ENCODE assay signal across 10 mouse cellular contexts in genomic region chr3:103739329-103739728, GRCm38 (mm10). TPM values are rescaled to one million over a fixed set of nuclear protein-coding genes. Genes with fewer than 3 reads are reported as not detected.
A peak's percentile ranks its signal among the peaks of the same experiment; 100 is the strongest.
DNase-seq lines count a peak whose midpoint lies in the region; ATAC-seq lines count a peak whose summit lies in the region.
"Had no signal": no experiment of that assay in that cellular context is flagged by ENCODE, and none has a peak within 500 bp of the region (broad histone marks: within the 10 kb centered on the region; RNA-seq: fewer than 3 reads in every experiment).

Gm10964 (plus strand) TSS chr3:103739366.

- peak within 1 kb of the TSS; percentile 43 for H3K9ac ChIP-seq in lung, embryonic 15.5 days
- 0 out of 2 replicates have a peak within 1 kb of the TSS, but pooled peaks have one; percentile 35 for H3K9ac ChIP-seq in forebrain, embryonic 14.5 days (ENCODE audit: low read length)
- H3K9ac ChIP-seq in limb, embryonic 11.5 days (ENCODE audit: low read length) = peak within 1 kb of the TSS; percentile 60
- peak within 1 kb of the TSS; percentile 32; the same call in 1 of the 2 replicates for H3K9ac ChIP-seq in neural tube, embryonic 15.5 days (replicated peaks)

- H3K4me1 ChIP-seq in lung, embryonic 15.5 days = peaks cover 45% of the 10 kb centered on the region
- H3K4me1 ChIP-seq in forebrain, embryonic 14.5 days (ENCODE audit: control insufficient read depth, insufficient read depth, low read length) = peaks cover 30% of the 10 kb centered on the region
- peaks cover 34% of the 10 kb centered on the region for H3K4me1 ChIP-seq in limb, embryonic 11.5 days (ENCODE audit: control insufficient read depth, insufficient read depth, low read length)
- peaks cover 49% of the 10 kb centered on the region for H3K4me1 ChIP-seq in neural tube, embryonic 15.5 days

- peak within 1 kb of the TSS; percentile 40 for H3K4me3 ChIP-seq in lung, embryonic 15.5 days
- H3K4me3 ChIP-seq in forebrain, embryonic 14.5 days (ENCODE audit: low read depth, low read length) = no peak within 1 kb of the TSS
- peak within 1 kb of the TSS; percentile 33; the same call in 1 of the 2 replicates for H3K4me3 ChIP-seq in limb, embryonic 11.5 days (ENCODE audit: low read depth, low read length)
- H3K4me3 ChIP-seq in neural tube, embryonic 15.5 days (replicated peaks) = peak within 1 kb of the TSS; percentile 27

- H3K36me3 ChIP-seq in lung, embryonic 15.5 days = peaks cover 19% of the 10 kb centered on the region
- peaks cover 19% of the 10 kb centered on the region for H3K36me3 ChIP-seq in forebrain, embryonic 14.5 days (ENCODE audit: control insufficient read depth, insufficient read depth, low read length)
- H3K36me3 ChIP-seq in limb, embryonic 11.5 days (ENCODE audit: control insufficient read depth, insufficient read depth, low read length) = peaks cover 5% of the 10 kb centered on the region
- H3K36me3 ChIP-seq in neural tube, embryonic 15.5 days = peaks cover 23% of the 10 kb centered on the region

- no peaks in the 10 kb centered on the region for H3K27me3 ChIP-seq in lung, embryonic 15.5 days
- no peaks in the 10 kb centered on the region for H3K27me3 ChIP-seq in forebrain, embryonic 14.5 days (replicated peaks; ENCODE audit: control insufficient read depth, insufficient read depth, low read length)
- H3K27me3 ChIP-seq in limb, embryonic 11.5 days (ENCODE audit: control insufficient read depth, insufficient read depth, low read length) = no peaks in the 10 kb centered on the region
- H3K27me3 ChIP-seq in neural tube, embryonic 15.5 days (replicated peaks) = no peaks in the 10 kb centered on the region

- ATAC-seq in lung, embryonic 15.5 days (ENCODE audit: borderline replicate concordance, extremely low read depth, low FRiP score, low TSS enrichment) = no peak
- ATAC-seq in forebrain, embryonic 14.5 days = no peak
- ATAC-seq in limb, embryonic 11.5 days (ENCODE audit: insufficient number of reproducible peaks, low FRiP score, low TSS enrichment, low read depth) = no peak
- ATAC-seq in neural tube, embryonic 15.5 days (ENCODE audit: low FRiP score) = no peak
- no peak for ATAC-seq in frontal cortex, adult (ENCODE audit: low TSS enrichment)

- peak within 1 kb of the TSS; percentile 61 for H3K4me2 ChIP-seq in lung, embryonic 15.5 days
- H3K4me2 ChIP-seq in forebrain, embryonic 14.5 days (ENCODE audit: low read length) = peak within 1 kb of the TSS; percentile 42
- peak within 1 kb of the TSS; percentile 70 for H3K4me2 ChIP-seq in limb, embryonic 11.5 days (ENCODE audit: low read depth, severe bottlenecking)
- peak within 1 kb of the TSS; percentile 53 for H3K4me2 ChIP-seq in neural tube, embryonic 15.5 days

- no peak for DNase-seq in lung, postnatal 36 days
- DNase-seq in forebrain, embryonic 14.5 days (ENCODE audit: low spot score) = no peak
- no peak for DNase-seq in limb, embryonic 11.5 days (ENCODE audit: low spot score)
- DNase-seq in adrenal gland, postnatal 36 days = no peak
- no peak for DNase-seq in spleen, postnatal 4 days (ENCODE audit: low spot score in 2 of 2)

- H3K27ac ChIP-seq in lung, embryonic 15.5 days = peak within 1 kb of the TSS; percentile 96
- H3K27ac ChIP-seq in forebrain, embryonic 14.5 days (ENCODE audit: low read depth, low read length) = peak within 1 kb of the TSS; percentile 76
- H3K27ac ChIP-seq in limb, embryonic 11.5 days (replicated peaks; ENCODE audit: low read depth, low read length) = peak within 1 kb of the TSS; percentile 97
- peak within 1 kb of the TSS; percentile 84 for H3K27ac ChIP-seq in neural tube, embryonic 15.5 days (replicated peaks)

- WGBS in lung, embryonic 15.5 days = 89% methylated on average over 1 of the region's 1 CpGs
- WGBS in forebrain, embryonic 14.5 days = 94% methylated on average over 1 of the region's 1 CpGs
- WGBS in limb, embryonic 11.5 days = 92% methylated on average over 1 of the region's 1 CpGs
- 100% methylated on average over 1 of the region's 1 CpGs for WGBS in neural tube, embryonic 15.5 days

- H3K9me3 ChIP-seq in lung, embryonic 15.5 days = no peaks in the 10 kb centered on the region
- no peaks in the 10 kb centered on the region for H3K9me3 ChIP-seq in forebrain, embryonic 14.5 days (replicated peaks; ENCODE audit: control insufficient read depth, low read length)
- no peaks in the 10 kb centered on the region for H3K9me3 ChIP-seq in limb, embryonic 11.5 days (ENCODE audit: control insufficient read depth, low read length)
- H3K9me3 ChIP-seq in neural tube, embryonic 15.5 days (replicated peaks) = no peaks in the 10 kb centered on the region

RNA-seq across cellular contexts. Expression of gene Gm10964, which starts in this region (rescaled TPM):
- polyA plus RNA-seq in lung, embryonic 15.5 days (2015; fragmentation: Nextera tagmentation; extraction: Ambion mirVana) = not detected in 2 replicates
- not detected in 2 replicates for polyA plus RNA-seq in forebrain, embryonic 14.5 days (2014; fragmentation: Nextera tagmentation; extraction: Ambion mirVana)
- not detected in 2 replicates for polyA plus RNA-seq in limb, embryonic 11.5 days (2014; fragmentation: Nextera tagmentation; extraction: Ambion mirVana)
- not detected in 2 replicates for polyA plus RNA-seq in neural tube, embryonic 15.5 days (2015; fragmentation: Nextera tagmentation; extraction: Ambion mirVana)
- not detected for total RNA-seq in adrenal gland, postnatal 36 days (2021)
- total RNA-seq: left cerebral cortex, postnatal 25 days had no signal
- polyA plus RNA-seq: urinary bladder, adult 2 months had no signal
